Mouse (Mus musculus) heart, embryonic 15.5 days (tissue): Measurements from ENCODE around the gene Toe1. TPM values are rescaled to one million over a fixed set of nuclear protein-coding genes. Genes with fewer than 3 reads are reported as not detected.

Source experiments
- ATAC-seq: fragments of 200-750 bp; cut with Nextera tagmentation; replicated peaks from 2 replicates; pipeline ENCODE4 v1.8.0; 2017; ENCODE audit warnings: low read depth, moderate TSS enrichment; ENCODE audit not compliant: insufficient number of reproducible peaks, insufficient read depth, low FRiP score
- H3K27ac ChIP-seq: fragments of 300-500 bp; sonication (generic); 2 replicates; pipeline ENCODE4 v1.5.1; 2015; ENCODE audit warnings: mild to moderate bottlenecking, inconsistent platforms
- H3K27me3 ChIP-seq: fragments of 300-500 bp; sonication (generic); 2 replicates; pipeline ENCODE4 v1.6.1; 2015; ENCODE audit warnings: inconsistent platforms
- H3K36me3 ChIP-seq: fragments of 300-500 bp; sonication (generic); 2 replicates; pipeline ENCODE4 v1.6.1; 2015; ENCODE audit warnings: mild to moderate bottlenecking, inconsistent platforms
- H3K4me1 ChIP-seq: fragments of 300-500 bp; sonication (generic); replicated peaks from 2 replicates; pipeline ENCODE4 v1.6.1; 2015; ENCODE audit warnings: inconsistent platforms
- H3K4me2 ChIP-seq: fragments of 300-500 bp; sonication (generic); 2 replicates; pipeline ENCODE4 v1.6.1; 2015; ENCODE audit warnings: inconsistent platforms, mild to moderate bottlenecking, moderate library complexity
- H3K4me3 ChIP-seq: fragments of 300-500 bp; sonication (generic); 2 replicates; pipeline ENCODE4 v1.5.1; 2015; ENCODE audit warnings: mild to moderate bottlenecking, inconsistent platforms
- H3K9ac ChIP-seq: fragments of 300-500 bp; sonication (generic); 2 replicates; pipeline ENCODE4 v1.6.1; 2015; ENCODE audit warnings: mild to moderate bottlenecking, inconsistent platforms
- H3K9me3 ChIP-seq: fragments of 300-500 bp; sonication (generic); replicated peaks from 2 replicates; pipeline ENCODE4 v1.6.1; 2016; ENCODE audit warnings: inconsistent platforms
- WGBS: fragments of 180-500 bp; shearing (Covaris S2); methylation state at CpG from one replicate; pipeline ENCODE4 v1.1.7; 2015; ENCODE audit warnings: mixed read lengths; 5-methylcytosine and 5-hydroxymethylcytosine counted together
- polyA plus RNA-seq: library from polyadenylated mRNA; unstranded; fragments of >200 nt; fragmentation: Nextera tagmentation; extraction: Ambion mirVana; gene quantifications from 2 replicates; pipeline ENCODE4 v1.2.1, GENCODE M21; 2015

The Toe1 gene
- polyA plus RNA-seq, 1 experiment from 2014 or later, result 17.9 TPM

DNA sequence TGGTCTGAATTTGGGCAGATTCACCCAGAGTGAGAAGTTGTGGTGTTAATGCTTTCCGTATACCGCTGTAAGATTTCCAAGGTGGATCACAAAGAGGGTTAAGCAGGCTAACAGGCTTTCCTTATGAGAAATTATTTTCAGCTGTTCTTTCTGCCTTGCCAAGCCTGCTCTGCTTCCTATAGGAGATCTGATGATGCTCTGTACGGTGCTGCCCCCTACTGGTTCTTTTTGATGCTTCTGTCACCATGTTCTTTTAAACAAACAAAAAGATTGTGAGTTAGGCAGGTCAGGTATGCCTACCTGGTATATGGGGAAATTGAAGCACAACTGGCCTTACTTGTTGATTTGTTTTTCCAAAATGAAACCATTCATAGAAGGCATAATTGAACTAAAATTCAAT lies 18.5 kb downstream of the Toe1 start:
- H3K4me3 ChIP-seq, result no peak overlapping the region
- ATAC-seq, result no peak

DNA sequence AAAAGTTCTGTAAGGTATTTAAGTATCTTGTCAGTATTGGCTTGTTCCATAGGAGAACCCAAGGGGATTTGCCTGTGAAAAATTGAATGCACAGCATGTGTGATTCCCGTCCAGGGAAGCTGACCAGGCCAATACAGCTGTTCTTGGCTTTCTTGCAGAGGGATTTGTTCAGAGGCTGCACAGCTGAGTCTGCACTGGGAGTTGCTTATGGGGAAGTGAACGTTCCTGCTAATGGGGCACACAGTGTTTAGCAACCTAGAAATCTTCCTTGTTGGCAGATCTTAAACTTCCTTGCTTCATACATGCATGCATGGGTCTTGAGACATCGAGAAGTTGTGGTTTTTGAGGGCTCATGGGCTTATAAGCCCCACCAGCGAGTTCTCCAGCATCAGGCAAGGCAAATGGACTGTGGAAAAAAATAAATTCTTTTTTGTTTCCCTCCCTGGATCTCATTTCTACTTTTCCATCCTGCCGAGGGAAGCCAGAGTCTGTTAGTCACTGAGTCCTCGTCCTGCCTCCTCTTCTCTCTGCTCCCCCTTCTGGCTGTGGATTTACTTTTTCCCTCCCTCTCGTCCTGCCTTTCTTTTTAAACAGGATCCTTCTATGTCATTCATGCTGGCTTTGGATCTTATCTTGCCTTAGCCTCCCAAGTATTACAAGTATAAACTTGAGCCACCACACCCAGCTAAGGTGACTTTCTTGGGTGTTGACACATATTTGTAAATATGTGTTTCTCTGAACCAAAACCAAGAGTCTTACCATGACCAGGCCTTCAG lies 19.3 kb downstream of the Toe1 start:
- Histone ChIP-seq H3K9me3 (no peaks in the 10 kb centered on the region), H3K27ac (no peak overlapping the region), H3K36me3 (no peaks in the 10 kb centered on the region), H3K27me3 (no peaks in the 10 kb centered on the region), H3K4me2 (no peak overlapping the region), H3K9ac (no peak overlapping the region), H3K4me1 (no peaks in the 10 kb centered on the region), H3K4me3 (no peak overlapping the region)
- ATAC-seq, result no peak
- 38% methylated on average over 7 of the region's 7 CpGs for WGBS

More for the DNA sequence above, 18.5 kb downstream of the Toe1 start:
- Histone ChIP-seq H3K36me3 (no peaks in the 10 kb centered on the region), H3K9me3 (no peaks in the 10 kb centered on the region), H3K4me1 (no peaks in the 10 kb centered on the region), H3K27me3 (no peaks in the 10 kb centered on the region), H3K4me2 (no peak overlapping the region), H3K27ac (no peak overlapping the region), H3K9ac (no peak overlapping the region)
- WGBS, result 10% methylated on average over 3 of the region's 3 CpGs

DNA sequence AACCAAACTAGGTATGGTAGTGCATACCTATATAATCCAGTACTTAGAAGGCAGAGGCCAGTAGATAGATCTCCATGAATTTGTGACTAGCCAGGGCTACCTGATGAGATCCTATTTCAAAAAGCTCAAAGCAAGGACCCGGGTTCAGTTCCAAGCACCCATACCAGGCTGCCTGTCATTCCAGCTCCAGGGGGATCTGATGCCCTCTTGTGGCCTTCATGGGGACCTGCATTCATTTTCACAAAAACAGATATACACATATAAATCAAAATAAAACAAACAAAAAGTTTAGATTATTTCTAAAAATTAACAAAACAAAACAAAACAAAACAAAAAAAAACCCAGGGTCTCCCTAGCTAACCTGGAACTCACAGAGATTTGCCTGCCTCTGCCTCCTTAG lies 20.9 kb downstream of the Toe1 start:
- Histone ChIP-seq H3K27ac (no peak overlapping the region), H3K4me3 (no peak overlapping the region), H3K27me3 (no peaks in the 10 kb centered on the region), H3K4me2 (no peak overlapping the region), H3K9ac (no peak overlapping the region), H3K4me1 (no peaks in the 10 kb centered on the region), H3K36me3 (no peaks in the 10 kb centered on the region), H3K9me3 (no peaks in the 10 kb centered on the region)
- ATAC-seq, result no peak
- 88% methylated on average over 1 of the region's 1 CpGs for WGBS

DNA sequence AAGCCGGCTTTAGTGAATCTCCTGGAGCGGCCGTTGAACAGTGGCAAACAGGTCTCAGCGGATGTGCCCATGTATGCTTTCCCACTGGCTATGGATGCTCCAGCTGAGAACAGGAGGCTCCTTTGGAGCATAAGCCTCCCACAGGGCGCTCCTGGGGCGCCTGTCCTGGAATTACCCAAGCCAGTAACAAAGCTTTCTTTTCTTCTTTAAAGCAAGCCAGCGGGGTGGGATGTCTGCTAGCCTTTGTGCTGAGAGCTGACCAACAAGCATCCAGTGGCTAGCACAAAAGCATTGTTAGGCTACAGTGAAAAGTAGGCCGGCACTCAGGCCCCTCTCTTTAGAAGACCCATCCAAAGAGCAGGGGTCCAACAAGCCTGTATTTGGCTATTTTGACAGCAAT lies 25.3 kb downstream of the Toe1 start:
- H3K4me2 ChIP-seq, result no peak overlapping the region
- no peaks in the 10 kb centered on the region for H3K4me1 ChIP-seq
- H3K4me3 ChIP-seq, result no peak overlapping the region
- no peak overlapping the region for H3K27ac ChIP-seq
- H3K9me3 ChIP-seq, result no peaks in the 10 kb centered on the region
- no peak for ATAC-seq
- H3K9ac ChIP-seq, result no peak overlapping the region
- no peaks in the 10 kb centered on the region for H3K27me3 ChIP-seq
- no peaks in the 10 kb centered on the region for H3K36me3 ChIP-seq
- WGBS, result 32% methylated on average over 8 of the region's 8 CpGs

DNA sequence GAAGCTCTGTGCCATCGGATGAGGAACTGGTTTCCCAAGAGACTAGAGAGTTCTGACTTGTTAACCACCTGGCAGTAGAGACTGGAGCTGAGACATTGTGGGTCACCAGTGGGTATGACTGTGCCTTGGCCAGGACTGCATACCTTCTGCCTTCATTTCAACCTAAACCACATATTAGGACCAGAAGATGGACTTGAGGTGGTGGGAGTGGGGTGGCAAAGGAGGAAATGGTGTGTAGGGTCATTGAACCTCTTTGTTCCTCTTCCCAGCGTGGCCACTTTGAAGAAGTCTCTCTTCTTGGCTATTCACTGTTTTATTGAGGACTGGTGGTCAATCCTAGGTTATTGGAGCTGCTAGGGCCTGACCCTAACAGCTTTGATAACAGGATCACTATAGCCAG lies 26.1 kb downstream of the Toe1 start:
- no peak overlapping the region for H3K4me2 ChIP-seq
- no peak overlapping the region for H3K9ac ChIP-seq
- H3K4me1 ChIP-seq, result no peaks in the 10 kb centered on the region
- ATAC-seq, result no peak
- H3K36me3 ChIP-seq, result no peaks in the 10 kb centered on the region
- 44% methylated on average over 2 of the region's 2 CpGs for WGBS
- H3K4me3 ChIP-seq, result no peak overlapping the region
- no peaks in the 10 kb centered on the region for H3K27me3 ChIP-seq
- no peaks in the 10 kb centered on the region for H3K9me3 ChIP-seq
- no peak overlapping the region for H3K27ac ChIP-seq

DNA sequence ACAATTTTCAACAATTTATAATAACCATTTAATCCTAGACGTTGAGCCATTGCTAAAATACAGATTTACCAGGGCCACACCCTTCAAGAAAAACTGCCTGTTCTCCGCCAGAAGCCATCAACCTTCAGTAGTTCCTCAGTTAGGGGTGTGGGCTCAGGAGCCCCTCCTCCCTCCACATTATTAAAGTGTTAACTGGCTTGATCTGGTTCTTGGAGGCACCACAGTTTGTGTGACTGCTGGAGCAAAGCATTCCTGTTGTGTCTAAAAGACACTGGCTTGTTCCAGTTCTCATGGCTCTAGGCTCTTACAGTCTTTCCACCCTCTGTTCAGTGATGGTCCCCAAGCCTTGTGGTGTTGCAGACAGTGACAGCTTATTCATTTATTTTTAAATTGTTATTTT lies 26.9 kb downstream of the Toe1 start:
- no peak overlapping the region for H3K27ac ChIP-seq
- no peaks in the 10 kb centered on the region for H3K27me3 ChIP-seq
- no peak overlapping the region for H3K4me3 ChIP-seq
- no peaks in the 10 kb centered on the region for H3K9me3 ChIP-seq
- no peaks in the 10 kb centered on the region for H3K36me3 ChIP-seq
- 69% methylated on average over 2 of the region's 2 CpGs for WGBS
- no peak overlapping the region for H3K9ac ChIP-seq
- H3K4me2 ChIP-seq, result no peak overlapping the region
- no peak for ATAC-seq
- H3K4me1 ChIP-seq, result no peaks in the 10 kb centered on the region

DNA sequence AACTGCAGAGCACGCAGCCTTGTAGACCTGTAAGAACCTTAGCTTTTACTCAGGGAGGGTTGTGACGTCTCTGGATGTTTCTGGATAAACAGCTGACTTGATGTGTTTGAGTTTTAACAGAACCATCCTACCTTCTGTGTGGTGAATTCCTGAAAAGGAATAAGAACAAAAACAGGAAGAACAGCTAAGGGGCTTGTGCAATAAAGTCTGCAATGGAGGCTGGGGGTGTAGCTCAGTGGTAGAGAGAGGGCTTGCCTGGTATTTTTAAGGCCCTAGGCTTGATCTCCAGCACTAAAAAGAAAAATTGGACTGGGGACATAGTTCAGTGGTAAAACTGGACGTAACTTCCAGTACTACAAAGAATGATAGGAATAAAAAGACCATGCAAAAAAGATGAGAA lies 30.4 kb downstream of the Toe1 start:
- WGBS, result 80% methylated on average over 3 of the region's 3 CpGs
- Histone ChIP-seq H3K27ac (no peak overlapping the region), H3K9ac (no peak overlapping the region), H3K4me3 (no peak overlapping the region), H3K4me1 (no peaks in the 10 kb centered on the region), H3K4me2 (no peak overlapping the region), H3K27me3 (no peaks in the 10 kb centered on the region), H3K9me3 (no peaks in the 10 kb centered on the region), H3K36me3 (no peaks in the 10 kb centered on the region)
- ATAC-seq, result no peak

DNA sequence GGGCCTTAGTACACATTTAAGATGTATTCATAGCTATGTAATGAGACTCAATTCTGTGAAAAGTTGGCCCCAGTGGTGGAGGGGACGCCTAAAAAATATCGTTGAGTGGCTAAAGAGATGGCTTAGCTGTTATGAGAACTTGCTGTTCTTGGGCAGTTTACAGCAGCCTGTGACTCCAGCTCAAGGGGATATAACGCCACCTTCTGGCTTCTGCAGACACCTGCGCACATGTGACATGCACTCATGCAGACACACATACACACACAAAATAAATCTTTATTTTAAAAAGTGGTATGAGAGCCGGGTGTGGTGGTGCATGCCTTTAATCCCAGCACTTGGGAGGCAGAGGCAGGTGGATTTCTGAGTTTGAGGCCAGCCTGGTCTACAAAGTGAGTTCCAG lies 31.0 kb downstream of the Toe1 start:
- no peak overlapping the region for H3K27ac ChIP-seq
- WGBS, result 82% methylated on average over 5 of the region's 5 CpGs
- no peaks in the 10 kb centered on the region for H3K9me3 ChIP-seq
- H3K36me3 ChIP-seq, result no peaks in the 10 kb centered on the region
- no peaks in the 10 kb centered on the region for H3K4me1 ChIP-seq
- H3K9ac ChIP-seq, result no peak overlapping the region
- H3K4me3 ChIP-seq, result no peak overlapping the region
- no peak overlapping the region for H3K4me2 ChIP-seq
- ATAC-seq, result no peak
- no peaks in the 10 kb centered on the region for H3K27me3 ChIP-seq

DNA sequence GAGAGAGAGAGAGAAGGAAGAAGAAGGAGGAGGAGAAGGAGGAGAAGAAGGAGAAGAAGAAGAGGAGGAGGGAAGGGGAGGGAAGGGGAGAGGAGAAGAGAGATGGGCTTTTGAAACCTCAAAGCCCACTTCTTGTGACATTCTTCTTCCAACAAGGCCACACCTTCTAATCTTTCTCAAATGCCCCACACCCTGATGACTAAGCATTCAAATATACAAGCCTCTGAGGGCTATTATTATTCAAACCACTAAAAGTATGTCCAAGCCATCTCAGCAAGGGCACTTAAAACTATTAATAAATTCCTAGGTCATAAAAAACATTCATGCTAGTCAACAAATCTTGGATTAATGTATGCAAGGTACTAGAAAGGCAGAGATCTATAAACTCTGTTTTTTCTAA lies 38.4 kb downstream of the Toe1 start:
- no peak overlapping the region for H3K9ac ChIP-seq
- ATAC-seq, result no peak
- H3K4me3 ChIP-seq, result no peak overlapping the region
- H3K36me3 ChIP-seq, result no peaks in the 10 kb centered on the region
- no peak overlapping the region for H3K27ac ChIP-seq
- H3K9me3 ChIP-seq, result no peaks in the 10 kb centered on the region
- no peak overlapping the region for H3K4me2 ChIP-seq
- no peaks in the 10 kb centered on the region for H3K27me3 ChIP-seq
- H3K4me1 ChIP-seq, result no peaks in the 10 kb centered on the region

DNA sequence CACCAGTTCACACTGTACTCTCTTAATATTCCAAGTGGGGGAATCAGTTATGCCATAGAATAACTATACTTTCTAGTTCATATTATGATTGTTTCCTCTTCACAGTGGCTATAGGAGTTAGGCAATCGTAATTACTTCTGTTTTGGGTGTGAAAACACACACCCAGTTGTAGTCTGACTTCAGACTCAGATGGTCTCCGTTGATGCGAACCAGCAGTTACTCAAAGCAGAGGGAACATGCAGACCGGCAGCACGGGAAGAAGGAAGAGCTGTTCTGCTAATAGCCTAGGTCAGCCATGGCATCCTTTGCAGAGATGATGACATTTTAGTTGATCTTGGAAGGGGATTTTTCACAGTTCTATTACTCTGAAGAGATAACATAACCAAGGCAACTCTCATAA lies 38.9 kb downstream of the Toe1 start:
- H3K9ac ChIP-seq, result no peak overlapping the region
- no peak overlapping the region for H3K4me2 ChIP-seq
- H3K27me3 ChIP-seq, result no peaks in the 10 kb centered on the region
- no peaks in the 10 kb centered on the region for H3K4me1 ChIP-seq
- no peak for ATAC-seq
- H3K36me3 ChIP-seq, result no peaks in the 10 kb centered on the region
- H3K4me3 ChIP-seq, result no peak overlapping the region
- WGBS, result 77% methylated on average over 5 of the region's 5 CpGs
- no peak overlapping the region for H3K27ac ChIP-seq
- no peaks in the 10 kb centered on the region for H3K9me3 ChIP-seq

DNA sequence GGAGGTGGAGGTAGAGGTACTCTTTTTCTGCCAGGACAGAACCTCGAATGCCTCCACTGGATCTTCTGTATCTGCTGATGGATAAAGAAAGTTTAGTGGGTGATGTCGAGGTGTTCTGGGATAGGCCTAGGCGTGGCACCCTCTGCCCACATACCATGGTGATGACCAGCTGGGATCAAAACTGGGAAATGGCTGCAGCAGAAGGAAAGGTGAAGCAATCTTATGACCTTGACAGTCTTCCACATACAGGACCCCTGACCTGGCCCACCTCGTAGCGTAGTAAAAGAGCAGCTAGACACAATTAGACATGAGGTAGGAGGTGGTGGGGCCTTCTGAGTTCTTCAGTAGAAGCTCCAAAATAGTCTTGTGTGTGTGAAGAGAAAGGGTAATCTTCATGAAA lies 43.4 kb downstream of the Toe1 start:
- no peak overlapping the region for H3K27ac ChIP-seq
- no peaks in the 10 kb centered on the region for H3K27me3 ChIP-seq
- H3K9me3 ChIP-seq, result no peaks in the 10 kb centered on the region
- H3K4me3 ChIP-seq, result no peak overlapping the region
- no peaks in the 10 kb centered on the region for H3K4me1 ChIP-seq
- 78% methylated on average over 5 of the region's 5 CpGs for WGBS
- H3K9ac ChIP-seq, result no peak overlapping the region
- no peaks in the 10 kb centered on the region for H3K36me3 ChIP-seq
- no peak overlapping the region for H3K4me2 ChIP-seq
- no peak for ATAC-seq

DNA sequence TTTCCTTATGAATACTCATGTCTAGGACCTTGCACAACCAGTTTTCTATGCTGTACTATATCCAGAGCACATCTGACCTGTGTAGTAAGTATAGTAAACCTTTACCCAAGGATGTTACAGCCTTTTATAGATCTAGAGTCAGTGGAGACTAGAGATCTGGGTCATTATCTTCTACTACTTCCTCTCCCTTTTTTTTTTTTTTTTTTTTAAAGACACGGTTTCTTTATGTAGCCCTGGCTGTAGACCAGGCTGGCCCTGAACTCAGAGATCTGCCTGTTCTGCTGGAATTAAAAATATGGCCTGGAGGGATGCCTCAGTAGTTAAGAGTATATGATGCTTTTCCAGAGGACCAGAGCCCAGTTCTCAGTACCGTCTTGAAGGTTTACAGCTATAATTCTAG lies 45.5 kb downstream of the Toe1 start:
- H3K36me3 ChIP-seq, result no peaks in the 10 kb centered on the region
- H3K4me3 ChIP-seq, result no peak overlapping the region
- WGBS, result 70% methylated on average over 2 of the region's 2 CpGs
- H3K4me2 ChIP-seq, result no peak overlapping the region
- no peaks in the 10 kb centered on the region for H3K9me3 ChIP-seq
- no peaks in the 10 kb centered on the region for H3K4me1 ChIP-seq
- no peaks in the 10 kb centered on the region for H3K27me3 ChIP-seq
- H3K27ac ChIP-seq, result no peak overlapping the region
- ATAC-seq, result no peak
- H3K9ac ChIP-seq, result no peak overlapping the region
